ENCODE assay signal across 10 mouse cellular contexts in genomic region chr15:59794871-59795270, GRCm38 (mm10).
"Had no signal": no experiment of that assay in that cellular context is flagged by ENCODE, and none has a peak within 500 bp of the region (broad histone marks: within the 10 kb centered on the region; RNA-seq: fewer than 3 reads in every experiment).

No protein-coding gene starts in this region.

- H3K9ac ChIP-seq: intestine, embryonic 15.5 days; liver, embryonic 15.5 days had no signal

- H3K36me3 ChIP-seq: intestine, embryonic 15.5 days; limb, embryonic 10.5 days; liver, embryonic 15.5 days; midbrain, embryonic 10.5 days had no signal

- H3K27me3 ChIP-seq: intestine, embryonic 15.5 days; liver, embryonic 15.5 days had no signal

- H3K27ac ChIP-seq: intestine, embryonic 15.5 days; layer of hippocampus, adult 2 months; limb, embryonic 10.5 days; liver, embryonic 15.5 days; midbrain, embryonic 10.5 days had no signal

- H3K9me3 ChIP-seq: intestine, embryonic 15.5 days; limb, embryonic 10.5 days; liver, embryonic 15.5 days; midbrain, embryonic 10.5 days had no signal

- H3K4me3 ChIP-seq: intestine, embryonic 15.5 days; layer of hippocampus, adult 2 months; limb, embryonic 10.5 days; liver, embryonic 15.5 days; midbrain, embryonic 10.5 days had no signal

- DNase-seq: kidney, adult 18-20 months; kidney, postnatal 10 days; kidney, postnatal 4 days; lung, adult 2 months; lung, postnatal 4 days had no signal

- H3K4me1 ChIP-seq: intestine, embryonic 15.5 days; liver, embryonic 15.5 days; midbrain, embryonic 10.5 days had no signal
